Mouse (Mus musculus): Measurements from ENCODE around the gene Trcg1. TPM values are rescaled to one million over a fixed set of nuclear protein-coding genes. Genes with fewer than 3 reads are reported as not detected.

The Trcg1 gene
- polyA plus RNA-seq, 1 experiment from 2014 or later, result not detected

GRCm38 (mm10) chr9:57262795-57263684 is 26.7 kb downstream of the Trcg1 start:
- WGBS, result 55% methylated on average over 13 of the region's 13 CpGs
- no peaks in the 10 kb centered on the region for H3K9me3 ChIP-seq (replicated peaks; ENCODE audit: control insufficient read depth, low read length)
- peaks cover 25% of the 10 kb centered on the region for H3K4me1 ChIP-seq (ENCODE audit: control insufficient read depth, insufficient read depth, low read length)
- H3K9ac ChIP-seq (ENCODE audit: low read length), result peak overlapping the region; percentile 96
- no peak for ATAC-seq (replicated peaks; ENCODE audit: extremely low read depth, insufficient read depth, low FRiP score)
- peak overlapping the region; percentile 95 for H3K4me2 ChIP-seq (ENCODE audit: low read depth, low read length)
- H3K27ac ChIP-seq (ENCODE audit: low read length), result peak overlapping the region; percentile 58
- peaks cover 3% of the 10 kb centered on the region for H3K36me3 ChIP-seq (ENCODE audit: control insufficient read depth, insufficient read depth)
- H3K27me3 ChIP-seq (ENCODE audit: control insufficient read depth, insufficient read depth, low read length), result no peaks in the 10 kb centered on the region
- peak overlapping the region; percentile 92 for H3K4me3 ChIP-seq (ENCODE audit: low read length)

- WGBS, result 27% methylated on average over 5 of the region's 5 CpGs
- H3K4me3 ChIP-seq (ENCODE audit: low read length), result no peak overlapping the region
- no peak for ATAC-seq (replicated peaks; ENCODE audit: extremely low read depth, insufficient read depth, low FRiP score)
- no peak overlapping the region for H3K27ac ChIP-seq (ENCODE audit: low read length)
- no peak overlapping the region for H3K4me2 ChIP-seq (ENCODE audit: low read depth, low read length)
- H3K9ac ChIP-seq (ENCODE audit: low read length), result no peak overlapping the region
- peaks cover 25% of the 10 kb centered on the region for H3K4me1 ChIP-seq (ENCODE audit: control insufficient read depth, insufficient read depth, low read length)
- H3K9me3 ChIP-seq (replicated peaks; ENCODE audit: control insufficient read depth, low read length), result no peaks in the 10 kb centered on the region
- H3K36me3 ChIP-seq (ENCODE audit: control insufficient read depth, insufficient read depth), result no peaks in the 10 kb centered on the region
- no peaks in the 10 kb centered on the region for H3K27me3 ChIP-seq (ENCODE audit: control insufficient read depth, insufficient read depth, low read length)
These were observed 28.8 kb downstream of the Trcg1 start for GRCm38 (mm10) chr9:57265125-57265524.

DNA sequence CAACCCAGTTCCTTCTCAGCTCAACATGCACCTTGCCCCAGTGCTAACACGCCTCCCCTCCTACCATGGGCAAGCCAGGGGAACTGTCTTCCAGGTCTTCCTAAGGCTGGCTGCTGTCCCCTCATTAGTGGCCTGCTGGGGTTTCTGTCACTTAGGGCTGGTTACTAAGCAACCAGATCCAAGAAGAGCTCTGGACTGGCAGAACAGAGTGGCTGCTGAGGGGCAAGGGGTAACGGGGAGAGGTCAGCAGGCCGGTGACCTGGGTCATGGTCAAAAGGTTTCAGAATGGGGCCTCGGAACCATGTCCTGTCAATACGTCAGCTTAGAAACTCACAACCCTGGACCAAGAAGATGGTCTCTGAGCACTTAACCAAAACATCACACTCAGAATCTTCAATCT is 31.1 kb downstream of the Trcg1 start:
- Histone ChIP-seq H3K9me3 (replicated peaks; ENCODE audit: control insufficient read depth, low read length) (no peaks in the 10 kb centered on the region), H3K9ac (ENCODE audit: low read length) (no peak overlapping the region), H3K36me3 (ENCODE audit: control insufficient read depth, insufficient read depth) (no peaks in the 10 kb centered on the region), H3K27ac (ENCODE audit: low read length) (no peak overlapping the region), H3K4me3 (ENCODE audit: low read length) (no peak overlapping the region), H3K4me1 (ENCODE audit: control insufficient read depth, insufficient read depth, low read length) (peaks cover 13% of the 10 kb centered on the region), H3K4me2 (ENCODE audit: low read depth, low read length) (no peak overlapping the region), H3K27me3 (ENCODE audit: control insufficient read depth, insufficient read depth, low read length) (no peaks in the 10 kb centered on the region)
- ATAC-seq (replicated peaks; ENCODE audit: extremely low read depth, insufficient read depth, low FRiP score), result no peak
- 72% methylated on average over 5 of the region's 5 CpGs for WGBS

- ATAC-seq (replicated peaks; ENCODE audit: extremely low read depth, insufficient read depth, low FRiP score), result no peak
These were observed 31.7 kb downstream of the Trcg1 start for GRCm38 (mm10) chr9:57268078-57268477.

GRCm38 (mm10) chr9:57268575-57268974 is 32.2 kb downstream of the Trcg1 start:
- H3K9me3 ChIP-seq (replicated peaks; ENCODE audit: control insufficient read depth, low read length), result no peaks in the 10 kb centered on the region
- no peaks in the 10 kb centered on the region for H3K27me3 ChIP-seq (ENCODE audit: control insufficient read depth, insufficient read depth, low read length)
- no peak overlapping the region for H3K4me2 ChIP-seq (ENCODE audit: low read depth, low read length)
- no peak for ATAC-seq (replicated peaks; ENCODE audit: extremely low read depth, insufficient read depth, low FRiP score)
- WGBS, result 32% methylated on average over 3 of the region's 3 CpGs
- H3K9ac ChIP-seq (ENCODE audit: low read length), result no peak overlapping the region
- H3K4me3 ChIP-seq (ENCODE audit: low read length), result no peak overlapping the region
- H3K36me3 ChIP-seq (ENCODE audit: control insufficient read depth, insufficient read depth), result no peaks in the 10 kb centered on the region
- H3K4me1 ChIP-seq (ENCODE audit: control insufficient read depth, insufficient read depth, low read length), result peaks cover 8% of the 10 kb centered on the region
- H3K27ac ChIP-seq (ENCODE audit: low read length), result no peak overlapping the region

More at GRCm38 (mm10) chr9:57268078-57268477, 31.7 kb downstream of the Trcg1 start:
- H3K36me3 ChIP-seq (ENCODE audit: control insufficient read depth, insufficient read depth), result no peaks in the 10 kb centered on the region
- no peaks in the 10 kb centered on the region for H3K27me3 ChIP-seq (ENCODE audit: control insufficient read depth, insufficient read depth, low read length)
- no peak overlapping the region for H3K4me2 ChIP-seq (ENCODE audit: low read depth, low read length)
- WGBS, result 35% methylated on average over 10 of the region's 10 CpGs
- no peak overlapping the region for H3K4me3 ChIP-seq (ENCODE audit: low read length)
- no peak overlapping the region for H3K9ac ChIP-seq (ENCODE audit: low read length)
- H3K9me3 ChIP-seq (replicated peaks; ENCODE audit: control insufficient read depth, low read length), result no peaks in the 10 kb centered on the region
- no peak overlapping the region for H3K27ac ChIP-seq (ENCODE audit: low read length)
- peaks cover 8% of the 10 kb centered on the region for H3K4me1 ChIP-seq (ENCODE audit: control insufficient read depth, insufficient read depth, low read length)

DNA sequence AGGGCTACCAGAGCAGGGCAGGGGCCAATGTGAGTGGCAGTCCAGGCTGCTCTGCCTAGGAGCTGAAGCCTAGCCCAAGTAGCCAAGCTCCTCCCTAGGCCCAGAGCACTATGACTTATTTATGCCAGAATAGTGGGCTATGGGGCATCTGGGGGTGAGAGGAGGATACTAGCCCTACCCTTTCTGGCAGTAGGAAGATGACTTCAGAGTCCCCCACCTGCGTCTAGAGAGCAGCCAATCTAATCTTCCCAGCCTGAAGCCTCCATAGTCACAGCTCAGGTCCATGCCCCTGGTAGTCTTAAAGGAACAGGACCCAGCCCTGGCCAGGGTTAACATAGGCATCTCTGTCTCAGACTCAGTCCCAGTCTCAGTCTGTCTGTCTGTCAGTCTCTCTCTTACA is 33.0 kb downstream of the Trcg1 start:
- H3K27me3 ChIP-seq (ENCODE audit: control insufficient read depth, insufficient read depth, low read length), result no peaks in the 10 kb centered on the region

GRCm38 (mm10) chr9:57270399-57270798 is 34.0 kb downstream of the Trcg1 start:
- no peaks in the 10 kb centered on the region for H3K27me3 ChIP-seq (ENCODE audit: control insufficient read depth, insufficient read depth, low read length)
- H3K4me3 ChIP-seq (ENCODE audit: low read length), result no peak overlapping the region
- no peak overlapping the region for H3K9ac ChIP-seq (ENCODE audit: low read length)
- no peak overlapping the region for H3K4me2 ChIP-seq (ENCODE audit: low read depth, low read length)
- no peaks in the 10 kb centered on the region for H3K9me3 ChIP-seq (replicated peaks; ENCODE audit: control insufficient read depth, low read length)
- ATAC-seq (replicated peaks; ENCODE audit: extremely low read depth, insufficient read depth, low FRiP score), result no peak
- WGBS, result 40% methylated on average over 8 of the region's 8 CpGs
- peaks cover 2% of the 10 kb centered on the region for H3K4me1 ChIP-seq (ENCODE audit: control insufficient read depth, insufficient read depth, low read length)
- no peak overlapping the region for H3K27ac ChIP-seq (ENCODE audit: low read length)
- no peaks in the 10 kb centered on the region for H3K36me3 ChIP-seq (ENCODE audit: control insufficient read depth, insufficient read depth)

More for the DNA sequence above, 33.0 kb downstream of the Trcg1 start:
- no peak for ATAC-seq (replicated peaks; ENCODE audit: extremely low read depth, insufficient read depth, low FRiP score)
- H3K4me1 ChIP-seq (ENCODE audit: control insufficient read depth, insufficient read depth, low read length), result peaks cover 8% of the 10 kb centered on the region
- 33% methylated on average over 1 of the region's 1 CpGs for WGBS
- no peaks in the 10 kb centered on the region for H3K9me3 ChIP-seq (replicated peaks; ENCODE audit: control insufficient read depth, low read length)
- no peaks in the 10 kb centered on the region for H3K36me3 ChIP-seq (ENCODE audit: control insufficient read depth, insufficient read depth)
- no peak overlapping the region for H3K4me3 ChIP-seq (ENCODE audit: low read length)
- no peak overlapping the region for H3K4me2 ChIP-seq (ENCODE audit: low read depth, low read length)
- H3K9ac ChIP-seq (ENCODE audit: low read length), result no peak overlapping the region
- H3K27ac ChIP-seq (ENCODE audit: low read length), result no peak overlapping the region

DNA sequence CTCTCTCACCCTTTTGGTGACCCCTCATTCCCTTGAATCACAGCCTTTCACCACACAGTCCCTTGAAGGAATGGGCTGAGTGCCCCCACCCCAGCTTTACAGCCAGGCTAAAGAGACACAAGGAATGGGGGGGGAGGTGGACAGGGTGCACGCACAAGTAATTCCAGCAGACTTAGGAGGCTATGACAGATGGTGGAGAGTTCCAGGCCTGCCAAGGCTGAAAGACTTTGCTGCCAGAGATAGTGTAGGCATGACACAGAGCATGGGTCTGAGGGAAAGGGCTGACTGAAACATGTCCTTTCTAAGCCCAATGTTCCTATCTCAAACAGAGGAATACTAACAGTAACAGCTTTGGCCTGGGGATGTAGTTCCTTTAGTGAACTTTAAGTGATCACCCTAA is 34.7 kb downstream of the Trcg1 start:
- no peak for ATAC-seq (replicated peaks; ENCODE audit: extremely low read depth, insufficient read depth, low FRiP score)
- Histone ChIP-seq H3K27ac (ENCODE audit: low read length) (no peak overlapping the region), H3K4me1 (ENCODE audit: control insufficient read depth, insufficient read depth, low read length) (no peaks in the 10 kb centered on the region), H3K9ac (ENCODE audit: low read length) (no peak overlapping the region), H3K9me3 (replicated peaks; ENCODE audit: control insufficient read depth, low read length) (no peaks in the 10 kb centered on the region), H3K4me2 (ENCODE audit: low read depth, low read length) (no peak overlapping the region), H3K4me3 (ENCODE audit: low read length) (no peak overlapping the region), H3K36me3 (ENCODE audit: control insufficient read depth, insufficient read depth) (no peaks in the 10 kb centered on the region), H3K27me3 (ENCODE audit: control insufficient read depth, insufficient read depth, low read length) (no peaks in the 10 kb centered on the region)
- 67% methylated on average over 1 of the region's 1 CpGs for WGBS

DNA sequence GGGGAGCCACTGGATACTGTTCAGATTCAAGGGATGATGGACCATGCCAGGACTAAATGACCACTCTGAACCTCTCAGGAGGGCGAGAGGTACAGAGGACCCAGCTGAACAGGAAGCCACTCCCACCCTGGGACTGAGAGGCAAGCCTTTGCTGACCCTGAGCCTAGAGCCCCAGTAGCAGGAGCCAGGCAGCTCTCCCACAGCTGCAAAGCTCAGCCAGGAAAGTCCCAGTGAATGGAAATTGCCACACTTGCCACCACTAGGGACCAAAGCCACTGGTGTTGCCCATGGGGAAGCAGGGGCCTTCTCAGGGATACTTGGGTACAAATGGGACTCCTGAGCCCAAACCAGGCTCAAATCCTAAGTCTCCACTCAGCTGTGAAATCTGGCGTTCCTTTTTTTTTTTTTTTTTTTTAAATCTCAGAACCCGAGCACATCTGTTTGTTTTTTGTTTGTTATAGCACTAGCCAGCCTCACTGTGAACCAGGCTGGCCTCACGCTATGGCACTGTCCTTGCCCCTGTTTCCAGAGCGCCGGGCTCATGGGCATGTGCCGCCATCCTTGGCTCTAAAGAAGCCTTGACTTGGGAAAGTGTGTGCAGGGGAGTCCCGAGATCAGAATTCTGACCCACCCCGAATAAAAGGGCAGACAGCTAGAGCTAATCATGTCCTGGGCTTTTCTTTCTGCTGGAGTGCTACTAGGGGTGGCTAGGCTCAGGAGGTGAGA is 35.6 kb downstream of the Trcg1 start:
- H3K36me3 ChIP-seq (ENCODE audit: control insufficient read depth, insufficient read depth), result no peaks in the 10 kb centered on the region
- H3K4me3 ChIP-seq (ENCODE audit: low read length), result no peak overlapping the region
- no peak for ATAC-seq (replicated peaks; ENCODE audit: extremely low read depth, insufficient read depth, low FRiP score)
- no peaks in the 10 kb centered on the region for H3K9me3 ChIP-seq (replicated peaks; ENCODE audit: control insufficient read depth, low read length)
- H3K4me2 ChIP-seq (ENCODE audit: low read depth, low read length), result no peak overlapping the region
- no peaks in the 10 kb centered on the region for H3K4me1 ChIP-seq (ENCODE audit: control insufficient read depth, insufficient read depth, low read length)
- H3K9ac ChIP-seq (ENCODE audit: low read length), result no peak overlapping the region
- H3K27ac ChIP-seq (ENCODE audit: low read length), result no peak overlapping the region
- no peaks in the 10 kb centered on the region for H3K27me3 ChIP-seq (ENCODE audit: control insufficient read depth, insufficient read depth, low read length)
- WGBS, result 64% methylated on average over 8 of the region's 9 CpGs

All from heart, embryonic 16.5 days (tissue).